Mouse (Mus musculus) midbrain, embryonic 12.5 days (tissue): ENCODE results near the gene Gnao1. TPM values are rescaled to one million over a fixed set of nuclear protein-coding genes. Genes with fewer than 3 reads are reported as not detected.

Experiments
- ATAC-seq: fragments of 200-750 bp; cut with Nextera tagmentation; 2 replicates; pipeline ENCODE4 v1.8.0; 2017; ENCODE audit warnings: low read depth, moderate TSS enrichment, moderate library complexity; ENCODE audit not compliant: low FRiP score
- H3K27ac ChIP-seq: fragments of 300-500 bp; sonication (generic); replicated peaks from 2 replicates; pipeline ENCODE4 v1.5.1; 2016; ENCODE audit warnings: mild to moderate bottlenecking
- H3K27me3 ChIP-seq: fragments of 300-500 bp; sonication (generic); 2 replicates; pipeline ENCODE4 v1.6.1; 2016; ENCODE audit warnings: mild to moderate bottlenecking
- H3K36me3 ChIP-seq: fragments of 300-500 bp; sonication (generic); 2 replicates; pipeline ENCODE4 v1.6.1; 2016
- H3K4me1 ChIP-seq: fragments of 300-500 bp; sonication (generic); 2 replicates; pipeline ENCODE4 v1.6.1; 2016
- H3K4me2 ChIP-seq: fragments of 300-500 bp; sonication (generic); replicated peaks from 2 replicates; pipeline ENCODE4 v1.6.1; 2016; ENCODE audit warnings: mild to moderate bottlenecking, moderate library complexity
- H3K4me3 ChIP-seq: fragments of 300-500 bp; sonication (generic); 2 replicates; pipeline ENCODE4 v1.5.1; 2016; ENCODE audit warnings: mild to moderate bottlenecking
- H3K9ac ChIP-seq: fragments of 300-500 bp; sonication (generic); replicated peaks from 2 replicates; pipeline ENCODE4 v1.6.1; 2016; ENCODE audit warnings: mild to moderate bottlenecking, moderate library complexity
- H3K9me3 ChIP-seq: fragments of 300-500 bp; sonication (generic); 2 replicates; pipeline ENCODE4 v1.6.1; 2016; ENCODE audit warnings: mild to moderate bottlenecking
- WGBS: fragments of 180-500 bp; shearing (Covaris S2); methylation state at CpG from one replicate; pipeline ENCODE4 v1.1.7; 2016; 5-methylcytosine and 5-hydroxymethylcytosine counted together
- polyA plus RNA-seq: library from polyadenylated mRNA; unstranded; fragments of >200 nt; fragmentation: Nextera tagmentation; extraction: Ambion mirVana; gene quantifications from 2 replicates; pipeline ENCODE4 v1.2.1, GENCODE M21; 2016

Gnao1 gene
- polyA plus RNA-seq, 1 experiment from 2014 or later: 77.6 TPM

DNA sequence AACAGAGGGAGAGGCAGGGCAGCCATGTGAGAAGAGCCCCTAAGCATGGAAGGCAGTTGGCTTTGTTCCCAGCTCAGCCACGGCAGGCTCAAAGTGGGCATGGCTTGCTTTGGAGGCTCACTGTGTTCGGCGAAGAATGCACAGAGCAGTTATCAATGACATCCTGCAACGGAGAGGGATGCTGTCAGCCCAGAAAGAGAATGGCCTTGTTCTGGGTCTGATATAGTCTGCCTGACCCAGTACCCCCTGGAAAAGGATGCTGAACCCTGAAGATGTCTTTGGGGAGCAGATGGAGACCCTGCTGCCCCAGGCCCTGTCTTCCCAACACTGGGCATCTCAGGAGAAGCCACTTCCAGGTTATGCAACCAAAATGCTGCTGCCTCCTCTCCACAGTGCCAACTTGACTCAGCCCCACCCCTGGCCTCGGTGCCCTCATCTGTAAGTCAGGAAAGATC lies 98.2 kb downstream of the Gnao1 start:
- Histone ChIP-seq H3K27ac (peak overlapping the region; percentile 69), H3K4me2 (no peak overlapping the region), H3K9me3 (no peaks in the 10 kb centered on the region), H3K9ac (no peak overlapping the region), H3K4me1 (peaks cover 53% of the 10 kb centered on the region), H3K4me3 (no peak overlapping the region), H3K27me3 (no peaks in the 10 kb centered on the region; the same call in 1 of the 2 replicates), H3K36me3 (peaks cover 12% of the 10 kb centered on the region; the same call in 1 of the 2 replicates)
- WGBS: 31% methylated on average over 5 of the region's 5 CpGs
- ATAC-seq: peak; percentile 45

DNA sequence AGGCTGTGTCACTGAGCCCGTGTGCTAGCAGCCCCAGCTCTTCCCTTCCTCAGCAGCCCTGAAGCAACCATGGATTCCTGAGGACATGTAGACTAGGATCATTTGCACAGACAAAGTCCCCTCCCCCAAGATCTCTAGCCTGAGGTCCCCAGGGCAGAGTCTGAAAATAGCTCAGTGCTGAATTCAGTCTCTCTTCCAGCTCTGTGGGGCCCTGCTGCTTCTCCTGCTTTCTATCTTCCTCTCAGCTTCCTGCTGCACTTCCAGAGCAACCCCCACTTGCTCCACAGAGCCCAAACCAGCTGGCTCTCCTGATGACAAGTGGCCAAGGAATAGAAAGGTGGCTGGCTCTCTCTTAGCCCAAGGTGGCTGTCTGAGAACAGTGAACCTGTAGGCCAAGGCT lies 98.8 kb downstream of the Gnao1 start:
- Histone ChIP-seq H3K9ac (no peak overlapping the region), H3K4me1 (peaks cover 53% of the 10 kb centered on the region), H3K4me2 (no peak overlapping the region), H3K4me3 (no peak overlapping the region), H3K27ac (peak overlapping the region; percentile 69), H3K9me3 (no peaks in the 10 kb centered on the region), H3K27me3 (no peaks in the 10 kb centered on the region; the same call in 1 of the 2 replicates), H3K36me3 (peaks cover 8% of the 10 kb centered on the region; the same call in 1 of the 2 replicates)
- 0 out of 2 replicates have a peak, but pooled peaks have one; percentile 50 for ATAC-seq
- WGBS: 40% methylated on average over 1 of the region's 1 CpGs

DNA sequence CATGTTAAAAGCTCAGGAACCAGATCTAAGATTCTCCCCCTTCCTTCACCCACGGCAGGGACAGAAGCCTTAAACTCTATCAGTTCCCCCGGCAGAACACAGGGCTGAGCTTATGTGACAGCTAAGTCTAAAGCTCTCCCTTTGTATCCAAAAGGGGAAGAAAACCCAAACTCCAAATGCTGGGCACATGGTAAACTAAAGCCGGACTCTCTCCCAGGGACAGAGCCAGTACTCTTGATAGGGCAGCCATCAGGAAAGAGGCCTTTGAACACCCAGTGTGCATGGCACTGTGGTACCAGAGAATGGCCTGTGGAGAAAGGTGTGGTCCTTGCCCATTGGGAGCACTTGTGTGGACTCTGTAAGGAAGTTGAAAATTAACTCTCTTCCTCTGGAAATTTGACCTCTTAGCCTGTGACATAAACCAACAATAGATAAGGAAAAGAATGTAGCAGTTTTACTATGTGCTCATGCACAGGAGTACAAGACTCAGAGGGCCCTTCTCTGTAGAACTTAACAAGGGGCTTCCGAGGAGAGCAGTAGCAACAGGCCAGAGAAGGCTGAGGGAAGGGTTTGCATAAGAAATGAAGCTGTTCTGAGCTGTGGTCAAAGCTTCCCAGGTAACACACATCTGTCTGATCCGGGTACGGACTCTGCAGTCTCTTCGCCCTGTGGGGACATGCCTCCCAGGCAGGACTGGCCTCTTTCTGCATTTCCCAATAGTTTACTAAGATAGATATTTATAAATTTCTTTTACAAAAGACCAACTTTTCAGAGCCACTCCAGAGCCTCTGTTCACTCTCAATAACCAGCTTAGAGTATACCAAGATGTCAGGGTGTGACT lies 102.2 kb downstream of the Gnao1 start:
- WGBS: 78% methylated on average over 7 of the region's 7 CpGs
- Histone ChIP-seq H3K4me3 (no peak overlapping the region), H3K4me1 (peaks cover 60% of the 10 kb centered on the region), H3K36me3 (peaks cover 7% of the 10 kb centered on the region; the same call in 1 of the 2 replicates), H3K9ac (0 out of 2 replicates have a peak overlapping the region, but pooled peaks have one; percentile 4), H3K4me2 (no peak overlapping the region), H3K27me3 (peaks cover 5% of the 10 kb centered on the region), H3K27ac (no peak overlapping the region), H3K9me3 (no peaks in the 10 kb centered on the region)
- ATAC-seq: no peak

GRCm38 (mm10) chr8:93917859-93918421 lies 108.2 kb downstream of the Gnao1 start:
- Histone ChIP-seq H3K27ac (peak overlapping the region; percentile 97), H3K36me3 (no peaks in the 10 kb centered on the region), H3K9me3 (no peaks in the 10 kb centered on the region), H3K9ac (peak overlapping the region; percentile 43), H3K4me2 (peak overlapping the region; percentile 33), H3K27me3 (peaks cover 5% of the 10 kb centered on the region; the same call in 1 of the 2 replicates), H3K4me3 (no peak overlapping the region), H3K4me1 (peaks cover 78% of the 10 kb centered on the region)
- ATAC-seq: peak; percentile 90
- 6% methylated on average over 13 of the region's 13 CpGs for WGBS

DNA sequence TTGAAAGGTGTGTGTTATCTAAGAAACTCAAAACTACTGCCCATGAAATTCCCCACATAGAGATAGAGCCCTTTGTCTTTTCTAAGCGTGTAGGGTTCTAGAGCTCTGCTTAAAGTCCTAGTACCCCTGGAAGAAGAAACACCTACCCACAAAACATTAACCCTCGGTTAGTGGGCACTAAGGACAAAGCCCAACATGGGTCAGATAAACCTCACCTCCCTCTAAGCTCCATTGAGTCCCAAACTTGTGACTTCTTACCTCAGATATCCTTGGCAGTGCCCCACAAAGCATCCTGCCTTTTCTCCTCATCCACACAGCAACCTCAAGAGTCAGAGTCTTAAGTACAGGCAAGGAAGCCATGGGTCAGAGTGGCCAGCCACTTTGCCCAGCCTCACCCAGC lies 108.8 kb downstream of the Gnao1 start:
- H3K4me3 ChIP-seq: no peak overlapping the region
- H3K9me3 ChIP-seq: no peaks in the 10 kb centered on the region
- peaks cover 79% of the 10 kb centered on the region for H3K4me1 ChIP-seq
- H3K27ac ChIP-seq: peak overlapping the region; percentile 97
- H3K36me3 ChIP-seq: no peaks in the 10 kb centered on the region
- peak overlapping the region; percentile 33; the same call in 1 of the 2 replicates for H3K4me2 ChIP-seq
- H3K9ac ChIP-seq: no peak overlapping the region
- peaks cover 5% of the 10 kb centered on the region; the same call in 1 of the 2 replicates for H3K27me3 ChIP-seq
- 76% methylated on average over 2 of the region's 2 CpGs for WGBS
- ATAC-seq: no peak

DNA sequence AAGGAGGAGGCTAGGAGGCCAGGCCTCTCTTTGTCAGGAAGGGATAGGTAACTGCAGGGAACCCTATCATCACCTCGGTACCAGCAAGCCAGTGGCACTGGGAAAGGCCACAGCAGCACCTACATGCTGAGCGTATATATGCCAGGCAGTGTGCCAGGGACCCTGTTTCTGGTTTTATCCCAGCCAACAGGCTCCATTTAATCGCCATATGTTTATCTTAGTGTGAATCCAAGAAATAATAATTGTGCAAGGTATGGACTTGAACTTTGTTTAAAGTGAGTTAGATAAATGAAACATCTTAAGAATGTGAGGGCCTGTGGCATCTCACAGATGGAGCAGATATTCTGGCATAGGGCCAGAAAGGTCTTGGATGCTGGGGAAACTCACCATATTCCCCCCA lies 109.7 kb downstream of the Gnao1 start:
- H3K4me3 ChIP-seq: no peak overlapping the region
- no peaks in the 10 kb centered on the region for H3K36me3 ChIP-seq
- peak overlapping the region; percentile 97 for H3K27ac ChIP-seq
- peaks cover 82% of the 10 kb centered on the region for H3K4me1 ChIP-seq
- 76% methylated on average over 3 of the region's 3 CpGs for WGBS
- no peak for ATAC-seq
- no peaks in the 10 kb centered on the region for H3K9me3 ChIP-seq
- H3K27me3 ChIP-seq: peaks cover 3% of the 10 kb centered on the region; the same call in 1 of the 2 replicates
- no peak overlapping the region for H3K9ac ChIP-seq
- H3K4me2 ChIP-seq: no peak overlapping the region

GRCm38 (mm10) chr8:93919916-93920589 lies 110.3 kb downstream of the Gnao1 start:
- Histone ChIP-seq H3K9ac (no peak overlapping the region; the same call in 1 of the 2 replicates), H3K4me3 (no peak overlapping the region), H3K4me1 (peaks cover 84% of the 10 kb centered on the region), H3K27me3 (no peaks in the 10 kb centered on the region), H3K36me3 (no peaks in the 10 kb centered on the region), H3K4me2 (no peak overlapping the region), H3K27ac (peak overlapping the region; percentile 97), H3K9me3 (no peaks in the 10 kb centered on the region)
- ATAC-seq: no peak
- WGBS: 42% methylated on average over 12 of the region's 12 CpGs

GRCm38 (mm10) chr8:93920590-93920948 lies 110.8 kb downstream of the Gnao1 start:
- H3K36me3 ChIP-seq: no peaks in the 10 kb centered on the region
- peak overlapping the region; percentile 97; the same call in 1 of the 2 replicates for H3K27ac ChIP-seq
- H3K27me3 ChIP-seq: no peaks in the 10 kb centered on the region
- no peak overlapping the region for H3K4me3 ChIP-seq
- 78% methylated on average over 7 of the region's 7 CpGs for WGBS
- peaks cover 86% of the 10 kb centered on the region for H3K4me1 ChIP-seq
- H3K9me3 ChIP-seq: no peaks in the 10 kb centered on the region
- H3K4me2 ChIP-seq: no peak overlapping the region
- no peak for ATAC-seq
- no peak overlapping the region for H3K9ac ChIP-seq

DNA sequence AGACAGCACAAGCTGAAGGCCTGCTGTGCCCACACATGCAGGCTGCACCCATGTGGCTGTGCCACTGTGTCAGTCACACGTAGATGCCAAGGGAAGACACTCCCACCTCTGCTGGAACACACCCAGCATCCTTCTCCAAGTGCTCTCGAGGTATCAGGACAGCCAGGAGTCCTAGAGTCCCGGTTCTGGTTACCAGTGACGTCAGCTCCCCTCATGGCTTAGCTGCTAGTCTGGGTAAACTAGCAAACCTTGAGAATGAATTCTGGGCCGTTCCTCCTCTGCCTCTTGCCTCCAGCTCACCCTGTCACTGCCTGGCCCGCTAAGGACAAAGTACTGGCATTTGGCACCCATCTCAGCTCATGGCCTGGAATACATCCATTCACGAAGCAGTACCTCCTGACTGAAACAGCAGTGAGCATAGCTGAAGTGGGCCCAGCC lies 114.2 kb downstream of the Gnao1 start:
- H3K9me3 ChIP-seq: no peaks in the 10 kb centered on the region
- no peak for ATAC-seq
- H3K27ac ChIP-seq: no peak overlapping the region
- peaks cover 15% of the 10 kb centered on the region; the same call in 1 of the 2 replicates for H3K36me3 ChIP-seq
- peaks cover 57% of the 10 kb centered on the region for H3K4me1 ChIP-seq
- H3K27me3 ChIP-seq: no peaks in the 10 kb centered on the region
- H3K4me3 ChIP-seq: no peak overlapping the region
- no peak overlapping the region for H3K9ac ChIP-seq
- WGBS: 78% methylated on average over 7 of the region's 7 CpGs
- no peak overlapping the region for H3K4me2 ChIP-seq

GRCm38 (mm10) chr8:93925513-93925912 lies 115.7 kb downstream of the Gnao1 start:
- no peak overlapping the region for H3K9ac ChIP-seq
- peaks cover 41% of the 10 kb centered on the region for H3K4me1 ChIP-seq
- no peaks in the 10 kb centered on the region for H3K27me3 ChIP-seq
- no peaks in the 10 kb centered on the region for H3K9me3 ChIP-seq
- peaks cover 15% of the 10 kb centered on the region; the same call in 1 of the 2 replicates for H3K36me3 ChIP-seq
- no peak overlapping the region for H3K4me3 ChIP-seq
- no peak for ATAC-seq
- WGBS: 17% methylated on average over 3 of the region's 3 CpGs
- H3K4me2 ChIP-seq: no peak overlapping the region
- no peak overlapping the region; the same call in 1 of the 2 replicates for H3K27ac ChIP-seq

DNA sequence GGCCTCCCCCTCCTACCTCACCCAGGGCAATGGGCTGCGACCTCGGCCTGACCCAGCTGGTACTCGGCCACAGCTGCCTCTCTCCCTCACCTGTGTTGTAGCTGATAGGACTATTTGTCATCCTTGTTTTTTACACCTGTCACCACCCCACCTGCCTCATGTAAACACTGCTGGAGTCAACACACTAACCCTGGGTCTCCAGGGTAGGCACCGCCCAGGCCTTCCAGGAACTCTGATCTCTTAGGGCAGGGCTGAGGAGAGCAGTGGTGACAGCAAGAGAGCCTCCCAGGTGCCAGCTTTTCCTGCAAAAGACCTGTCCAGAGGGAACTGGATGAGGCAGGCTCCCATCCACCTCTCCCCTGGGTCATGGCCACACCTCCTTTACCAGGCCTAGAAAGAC lies 119.5 kb downstream of the Gnao1 start:
- no peaks in the 10 kb centered on the region for H3K9me3 ChIP-seq
- H3K4me1 ChIP-seq: peaks cover 33% of the 10 kb centered on the region
- H3K4me3 ChIP-seq: no peak overlapping the region
- no peak overlapping the region for H3K4me2 ChIP-seq
- WGBS: 96% methylated on average over 4 of the region's 4 CpGs
- no peak overlapping the region for H3K9ac ChIP-seq
- no peak overlapping the region for H3K27ac ChIP-seq
- no peaks in the 10 kb centered on the region for H3K27me3 ChIP-seq
- no peak for ATAC-seq
- H3K36me3 ChIP-seq: peaks cover 15% of the 10 kb centered on the region; the same call in 1 of the 2 replicates
